Mouse (Mus musculus): Measurements from ENCODE around the gene Tcirg1. TPM values are rescaled to one million over a fixed set of nuclear protein-coding genes. Genes with fewer than 3 reads are reported as not detected.

The Tcirg1 gene
- polyA plus RNA-seq, 1 experiment, result not detected

DNA sequence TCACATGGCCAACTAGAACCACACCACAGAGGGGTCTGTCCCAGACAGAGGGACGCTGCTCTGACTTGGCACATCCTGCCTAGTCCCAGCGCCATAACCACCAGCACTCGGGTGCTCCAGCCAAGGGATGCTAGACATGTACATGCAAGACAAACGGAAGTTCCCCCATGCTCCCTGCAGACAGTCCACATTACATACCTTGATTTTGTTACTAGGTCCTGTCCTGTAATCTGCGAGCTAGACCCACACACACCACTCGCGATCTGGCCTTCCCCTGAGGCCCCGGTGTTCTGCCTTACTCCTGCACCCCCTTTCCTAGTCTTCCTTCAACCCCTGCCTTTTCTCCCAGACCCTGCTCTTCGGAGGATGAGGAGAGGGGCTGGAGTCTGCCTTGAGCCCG is 607 bp downstream of the Tcirg1 start:
- 57% methylated on average over 10 of the region's 10 CpGs for WGBS

DNA sequence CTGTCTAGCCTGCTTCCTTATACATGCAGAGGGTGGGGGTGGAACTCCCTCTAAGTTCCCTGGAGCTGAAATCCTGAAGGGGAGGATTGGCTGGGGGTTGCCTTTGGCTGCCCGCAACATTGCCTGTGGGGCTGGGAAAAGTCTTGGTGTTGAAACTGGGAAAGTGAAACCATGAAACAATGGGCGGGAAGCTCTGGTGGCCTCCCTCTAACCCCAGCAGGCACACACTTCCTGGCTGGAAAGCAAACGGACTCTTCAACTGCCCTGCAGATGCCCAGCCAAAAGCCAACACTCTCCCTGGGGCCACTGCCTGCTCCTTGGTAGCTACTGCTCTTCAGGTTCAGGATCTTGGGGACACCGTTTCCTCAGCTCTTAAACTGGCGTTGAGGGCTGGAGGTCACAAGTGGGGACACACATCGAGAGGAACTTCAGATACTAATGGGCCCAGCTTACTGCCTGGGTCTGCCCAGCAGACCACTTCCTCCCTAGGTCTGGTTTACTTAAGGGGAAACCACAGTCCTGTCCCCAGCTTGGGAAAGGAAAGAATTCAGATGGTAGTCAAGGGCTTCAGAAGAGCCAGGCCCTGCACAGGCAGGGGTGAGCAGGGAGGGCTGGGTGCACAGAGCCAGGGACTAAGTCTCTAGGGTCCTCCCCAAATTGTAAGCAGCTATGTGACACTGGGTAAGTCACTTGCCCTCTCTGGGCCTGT is 1.5 kb downstream of the Tcirg1 start:
- Histone ChIP-seq H3K27ac (ENCODE audit: insufficient read depth, low read depth, low read length) (peak overlapping the region; percentile 20; the same call in 1 of the 2 replicates), H3K4me1 (ENCODE audit: control insufficient read depth, insufficient read depth, low read length) (peaks cover 42% of the 10 kb centered on the region), H3K4me3 (ENCODE audit: insufficient read depth, low read depth, low read length) (no peak overlapping the region)
- WGBS, result 67% methylated on average over 6 of the region's 6 CpGs
- TF ChIP-seq POLR2A (IDR thresholded peaks at IDR 0.05; ENCODE audit: insufficient read depth, low read depth, low read length) (no peak), CTCF (IDR thresholded peaks at IDR 0.05; ENCODE audit: insufficient read depth, low read depth, low read length) (no peak)

More for the DNA sequence above, 607 bp downstream of the Tcirg1 start:
- peaks cover 43% of the 10 kb centered on the region for H3K4me1 ChIP-seq (ENCODE audit: control insufficient read depth, insufficient read depth, low read length)
- no peak for TF ChIP-seq CTCF (IDR thresholded peaks at IDR 0.05; ENCODE audit: insufficient read depth, low read depth, low read length)
- no peak for TF ChIP-seq POLR2A (IDR thresholded peaks at IDR 0.05; ENCODE audit: insufficient read depth, low read depth, low read length)
- no peak overlapping the region for H3K27ac ChIP-seq (ENCODE audit: insufficient read depth, low read depth, low read length)
- peak overlapping the region; percentile 55 for H3K4me3 ChIP-seq (ENCODE audit: insufficient read depth, low read depth, low read length)

DNA sequence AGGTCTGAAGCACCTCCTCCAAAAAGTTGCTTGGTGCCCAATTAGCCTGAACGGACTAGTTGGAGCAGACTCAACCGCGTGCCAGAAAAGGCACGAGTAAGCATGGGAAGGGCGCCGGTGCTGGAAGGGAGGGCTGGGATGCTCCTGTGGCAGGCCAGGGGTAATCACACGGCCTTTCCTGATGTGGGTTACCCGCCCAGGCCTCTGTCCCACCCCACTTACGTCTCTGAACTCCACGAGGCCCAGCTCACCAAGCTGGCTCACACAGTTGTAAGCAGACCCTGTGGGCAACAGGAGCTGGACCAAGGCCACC is 2.6 kb downstream of the Tcirg1 start:
- H3K4me1 ChIP-seq (ENCODE audit: control insufficient read depth, insufficient read depth, low read length), result peaks cover 42% of the 10 kb centered on the region
- WGBS, result 65% methylated on average over 10 of the region's 10 CpGs
- H3K4me3 ChIP-seq (ENCODE audit: insufficient read depth, low read depth, low read length), result no peak overlapping the region
- TF ChIP-seq POLR2A (IDR thresholded peaks at IDR 0.05; ENCODE audit: insufficient read depth, low read depth, low read length) (no peak), CTCF (IDR thresholded peaks at IDR 0.05; ENCODE audit: insufficient read depth, low read depth, low read length) (no peak)
- no peak overlapping the region for H3K27ac ChIP-seq (ENCODE audit: insufficient read depth, low read depth, low read length)

DNA sequence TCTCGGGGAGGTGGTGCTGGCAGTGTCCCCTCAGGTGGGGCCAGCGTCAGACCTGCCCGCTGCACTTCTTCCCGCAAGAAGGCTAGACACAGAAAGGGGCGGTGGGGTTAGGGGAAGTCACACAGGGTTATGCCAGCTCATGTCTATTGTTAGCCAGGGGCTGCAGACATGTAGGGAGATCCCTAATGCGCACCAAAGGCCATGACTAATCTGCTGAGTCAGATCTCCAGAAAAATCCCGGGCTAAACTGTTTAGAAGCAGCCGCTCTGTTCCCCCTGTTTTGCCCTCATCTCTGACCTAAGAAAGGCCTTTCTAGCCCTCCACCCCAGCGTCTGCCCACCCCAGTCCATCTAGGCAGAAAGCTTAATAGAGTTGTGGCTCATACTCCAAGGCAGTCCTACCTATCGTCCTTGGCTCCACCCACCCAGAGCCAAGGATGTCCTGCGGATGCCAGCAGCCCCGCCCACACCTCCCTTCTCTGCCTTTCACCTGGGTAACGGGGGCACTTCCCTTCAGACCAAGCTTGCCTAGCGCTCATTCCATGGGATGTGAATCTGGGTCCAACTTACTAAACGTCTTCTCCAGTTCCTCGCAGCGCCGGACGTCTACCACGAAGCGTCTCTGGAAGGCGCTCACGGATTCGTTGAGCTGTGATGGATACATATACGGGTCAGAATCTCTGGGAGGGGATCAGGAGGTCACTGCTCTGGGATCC is 3.1 kb downstream of the Tcirg1 start:
- Histone ChIP-seq H3K27ac (ENCODE audit: insufficient read depth, low read depth, low read length) (peak overlapping the region; percentile 83), H3K4me3 (ENCODE audit: insufficient read depth, low read depth, low read length) (peak overlapping the region; percentile 17; the same call in 1 of the 2 replicates), H3K4me1 (ENCODE audit: control insufficient read depth, insufficient read depth, low read length) (peaks cover 42% of the 10 kb centered on the region)
- WGBS, result 62% methylated on average over 25 of the region's 25 CpGs
- no peak for TF ChIP-seq POLR2A (IDR thresholded peaks at IDR 0.05; ENCODE audit: insufficient read depth, low read depth, low read length)
- TF ChIP-seq CTCF (IDR thresholded peaks at IDR 0.05; ENCODE audit: insufficient read depth, low read depth, low read length), result no peak

DNA sequence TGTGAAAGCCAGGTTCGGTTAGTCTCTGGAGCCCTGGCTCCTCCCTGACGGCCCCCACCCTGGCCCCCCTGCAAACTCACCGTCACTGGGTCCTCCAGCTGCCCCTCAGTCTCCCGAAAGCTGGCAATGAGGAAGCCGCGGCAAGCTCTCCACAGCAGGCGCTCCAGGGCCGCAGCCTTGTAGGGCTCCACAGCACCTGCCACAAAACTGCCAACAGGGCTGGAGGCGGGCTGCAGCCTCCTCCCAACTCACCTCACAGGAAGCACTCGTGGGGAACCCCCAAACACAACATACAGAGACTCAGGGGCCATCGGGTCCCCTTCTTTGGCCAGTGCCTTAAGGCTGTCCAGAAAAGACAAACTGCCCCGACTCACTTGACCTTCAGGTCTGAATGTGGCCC is 4.0 kb downstream of the Tcirg1 start:
- peaks cover 42% of the 10 kb centered on the region for H3K4me1 ChIP-seq (ENCODE audit: control insufficient read depth, insufficient read depth, low read length)
- H3K4me3 ChIP-seq (ENCODE audit: insufficient read depth, low read depth, low read length), result peak overlapping the region; percentile 17; the same call in 1 of the 2 replicates
- peak overlapping the region; percentile 83 for H3K27ac ChIP-seq (ENCODE audit: insufficient read depth, low read depth, low read length)
- WGBS, result 77% methylated on average over 12 of the region's 12 CpGs
- no peak for TF ChIP-seq CTCF (IDR thresholded peaks at IDR 0.05; ENCODE audit: insufficient read depth, low read depth, low read length)

DNA sequence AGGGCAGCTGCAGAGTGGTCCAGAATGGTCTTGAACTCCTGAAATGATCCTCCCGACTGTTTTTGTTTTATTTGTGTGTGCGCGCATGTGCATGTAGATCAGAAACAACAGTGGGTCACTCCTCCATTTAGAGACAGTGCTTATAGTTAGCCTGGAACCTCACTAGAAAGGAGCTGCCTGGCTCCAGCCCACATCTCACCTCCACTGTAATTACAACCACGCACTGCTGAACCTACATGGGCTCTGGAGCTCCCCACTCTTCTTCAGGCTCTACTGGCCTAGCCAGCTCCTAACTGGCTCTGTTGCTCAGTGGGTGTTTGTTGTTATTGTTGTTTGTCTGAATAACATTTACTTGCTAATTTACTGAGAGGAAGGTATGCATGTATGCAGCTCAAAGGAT is 7.3 kb downstream of the Tcirg1 start:
- 0 out of 2 replicates have a peak overlapping the region, but pooled peaks have one; percentile 14 for H3K27ac ChIP-seq (ENCODE audit: insufficient read depth, low read depth, low read length)
- no peak for TF ChIP-seq CTCF (IDR thresholded peaks at IDR 0.05; ENCODE audit: insufficient read depth, low read depth, low read length)
- no peak for TF ChIP-seq POLR2A (IDR thresholded peaks at IDR 0.05; ENCODE audit: insufficient read depth, low read depth, low read length)
- WGBS, result 71% methylated on average over 4 of the region's 4 CpGs
- H3K4me1 ChIP-seq (ENCODE audit: control insufficient read depth, insufficient read depth, low read length), result peaks cover 29% of the 10 kb centered on the region
- no peak overlapping the region for H3K4me3 ChIP-seq (ENCODE audit: insufficient read depth, low read depth, low read length)

DNA sequence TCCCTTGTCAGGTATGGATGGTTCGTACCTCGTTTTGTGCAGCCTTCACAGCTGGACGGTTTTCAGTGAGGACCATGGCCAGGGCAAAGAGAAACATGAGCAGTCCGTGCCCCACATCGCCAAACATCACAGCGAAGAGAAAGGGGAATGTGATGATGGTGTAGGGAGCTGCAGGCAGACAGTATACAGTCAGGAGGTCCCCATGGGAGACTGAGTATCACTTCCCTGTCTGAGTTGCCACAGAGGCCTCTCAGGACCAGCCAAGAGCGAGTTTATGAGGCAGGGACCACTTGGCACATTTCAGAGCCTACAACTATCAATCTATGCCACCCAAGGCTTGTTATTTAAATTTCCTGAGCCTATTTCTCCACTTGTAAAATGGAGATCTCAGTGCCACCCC is 8.0 kb downstream of the Tcirg1 start:
- TF ChIP-seq POLR2A (IDR thresholded peaks at IDR 0.05; ENCODE audit: insufficient read depth, low read depth, low read length), result no peak
- TF ChIP-seq CTCF (IDR thresholded peaks at IDR 0.05; ENCODE audit: insufficient read depth, low read depth, low read length), result no peak
- H3K4me1 ChIP-seq (ENCODE audit: control insufficient read depth, insufficient read depth, low read length), result peaks cover 23% of the 10 kb centered on the region
- H3K4me3 ChIP-seq (ENCODE audit: insufficient read depth, low read depth, low read length), result no peak overlapping the region
- no peak overlapping the region for H3K27ac ChIP-seq (ENCODE audit: insufficient read depth, low read depth, low read length)
- WGBS, result 86% methylated on average over 7 of the region's 7 CpGs

DNA sequence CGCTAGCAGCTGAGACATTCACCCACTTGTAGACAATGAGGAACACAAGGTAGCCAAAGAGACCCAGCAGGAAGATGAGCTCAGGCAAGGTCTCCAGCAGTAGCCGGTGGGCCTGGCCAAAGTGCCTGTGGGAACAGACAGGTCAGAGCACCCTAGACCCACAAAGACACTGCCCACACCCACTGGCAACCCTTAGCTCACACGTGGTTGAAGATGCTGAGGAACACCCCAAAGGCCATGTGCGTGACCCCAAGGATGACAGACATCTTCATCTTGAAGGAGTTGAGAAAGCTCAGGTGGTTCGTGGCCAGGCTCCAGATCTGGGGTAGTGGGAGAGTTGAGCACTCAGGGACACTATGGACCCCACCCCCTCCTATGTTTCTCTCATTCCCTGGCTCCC is 9.4 kb downstream of the Tcirg1 start:
- Histone ChIP-seq H3K27ac (ENCODE audit: insufficient read depth, low read depth, low read length) (no peak overlapping the region), H3K4me3 (ENCODE audit: insufficient read depth, low read depth, low read length) (no peak overlapping the region), H3K4me1 (ENCODE audit: control insufficient read depth, insufficient read depth, low read length) (peaks cover 9% of the 10 kb centered on the region)
- WGBS, result 93% methylated on average over 5 of the region's 5 CpGs
- TF ChIP-seq CTCF (IDR thresholded peaks at IDR 0.05; ENCODE audit: insufficient read depth, low read depth, low read length) (no peak), POLR2A (IDR thresholded peaks at IDR 0.05; ENCODE audit: insufficient read depth, low read depth, low read length) (no peak)

DNA sequence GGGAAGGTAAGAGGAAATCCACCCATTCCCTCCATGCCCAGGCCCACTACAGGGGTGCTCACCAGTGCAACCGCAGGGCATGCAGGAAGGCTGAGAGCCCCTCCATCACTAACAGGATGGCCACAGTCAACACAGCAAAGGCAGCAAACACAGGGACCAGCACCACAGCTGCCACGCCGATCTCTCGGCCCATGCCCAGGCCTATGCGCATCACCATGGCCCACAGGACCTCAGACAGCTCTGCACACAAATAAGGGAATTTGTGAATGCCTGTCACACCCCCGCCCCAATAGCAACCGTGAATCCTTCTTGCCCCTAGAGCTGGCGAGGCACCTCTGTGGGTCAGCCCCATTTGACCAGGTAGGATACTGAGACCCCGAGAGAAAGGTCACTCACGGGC is 10.7 kb downstream of the Tcirg1 start:
- no peak overlapping the region for H3K27ac ChIP-seq (ENCODE audit: insufficient read depth, low read depth, low read length)
- TF ChIP-seq POLR2A (IDR thresholded peaks at IDR 0.05; ENCODE audit: insufficient read depth, low read depth, low read length), result no peak
- no peak for TF ChIP-seq CTCF (IDR thresholded peaks at IDR 0.05; ENCODE audit: insufficient read depth, low read depth, low read length)
- WGBS, result 92% methylated on average over 10 of the region's 10 CpGs
- H3K4me3 ChIP-seq (ENCODE audit: insufficient read depth, low read depth, low read length), result no peak overlapping the region
- H3K4me1 ChIP-seq (ENCODE audit: control insufficient read depth, insufficient read depth, low read length), result 0 out of 2 replicates have a peak, but pooled peaks cover 3% of the 10 kb centered on the region
